Mouse (Mus musculus): ENCODE measurements around the gene Clasp1.

GRCm38 (mm10) chr1:118421149-118421548 lies 32.3 kb downstream of the Clasp1 start:
- TF ChIP-seq CTCF (IDR thresholded peaks at IDR 0.05; ENCODE audit: extremely low read depth, insufficient read depth, insufficient read length, insufficient replicate concordance) (no peak), POLR2A (IDR thresholded peaks at IDR 0.05; ENCODE audit: low read depth, low read length) (no peak)

Measured in spleen, adult 2 months (tissue).